Comparison of ENCODE assay signal across 8 mouse cellular contexts in the genomic region with DNA sequence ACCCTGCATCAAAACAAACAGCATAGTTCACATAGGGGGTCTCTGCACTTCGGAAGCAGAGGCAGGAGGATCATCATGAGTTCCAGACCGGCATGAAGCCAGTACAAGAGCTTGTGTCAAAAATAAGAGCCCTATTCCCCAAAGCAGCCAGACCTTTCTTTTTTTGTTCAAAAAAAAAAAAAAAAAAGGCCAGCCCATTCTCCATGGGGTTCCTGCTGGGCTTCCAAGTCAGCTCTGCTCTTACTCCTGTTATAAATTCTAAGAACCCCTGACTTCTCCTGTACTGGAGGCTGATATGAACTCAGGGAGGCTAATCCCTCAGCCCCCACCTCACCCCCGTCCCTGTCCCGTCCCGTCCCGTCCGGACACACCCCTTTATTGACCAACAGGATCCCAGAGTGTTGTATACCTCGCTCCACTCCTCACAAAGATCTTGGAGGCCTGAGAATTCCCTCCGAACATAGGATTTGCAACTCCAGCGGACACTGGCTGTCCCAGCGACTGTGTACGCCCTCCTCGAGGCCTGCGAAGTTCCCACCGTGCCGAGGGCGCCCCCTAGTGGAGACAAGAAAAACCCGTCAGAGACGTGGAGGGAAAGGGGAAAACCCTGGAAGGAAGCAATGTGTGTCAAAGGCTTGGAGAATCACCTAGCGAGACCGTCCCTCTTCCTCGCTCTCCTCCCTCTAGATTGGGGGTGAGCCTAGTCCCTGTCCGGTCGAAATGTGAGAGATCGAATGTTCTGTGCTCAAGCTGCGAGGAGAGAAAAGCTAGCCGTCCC. TPM values are rescaled to one million over a fixed set of nuclear protein-coding genes. Genes with fewer than 3 reads are reported as not detected.
DNase-seq lines count a peak whose midpoint lies in the region; ATAC-seq lines count a peak whose summit lies in the region.

No protein-coding gene starts in this region.

- H3K27me3 ChIP-seq in embryonic facial prominence, embryonic 12.5 days: no peaks in the 10 kb centered on the region
- H3K27me3 ChIP-seq in liver, embryonic 13.5 days: peaks cover 49% of the 10 kb centered on the region
- H3K27me3 ChIP-seq in stomach, embryonic 14.5 days (ENCODE audit: control insufficient read depth, insufficient read depth, low read length): no peaks in the 10 kb centered on the region

- peaks cover 49% of the 10 kb centered on the region for H3K4me1 ChIP-seq in embryonic facial prominence, embryonic 12.5 days
- H3K4me1 ChIP-seq in liver, embryonic 13.5 days (replicated peaks): peaks cover 15% of the 10 kb centered on the region
- peaks cover 26% of the 10 kb centered on the region for H3K4me1 ChIP-seq in stomach, embryonic 14.5 days (ENCODE audit: control insufficient read depth, insufficient read depth, low read length)

- DNase-seq in B cell, adult 2 months: peak; percentile 84 to 85
- peak; percentile 93 for DNase-seq in adrenal gland, postnatal 14 days
- DNase-seq in heart, adult 9 months (ENCODE audit: low spot score in 2 of 2): peak; percentile 63 to 74
- DNase-seq in kidney, adult 9 months: peak; percentile 67
- DNase-seq in liver, embryonic 13.5 days: peak; percentile 72
- peak; percentile 61 to 69 for DNase-seq in natural killer cell, adult 2 months (ENCODE audit: low spot score in 2 of 2)

- H3K9ac ChIP-seq in embryonic facial prominence, embryonic 12.5 days: peak overlapping the region; percentile 70; the same call in 1 of the 2 replicates
- H3K9ac ChIP-seq in liver, embryonic 13.5 days: no peak overlapping the region
- peak overlapping the region; percentile 28 for H3K9ac ChIP-seq in stomach, embryonic 14.5 days (replicated peaks; ENCODE audit: low read depth, low read length)

- H3K36me3 ChIP-seq in embryonic facial prominence, embryonic 12.5 days: no peaks in the 10 kb centered on the region
- no peaks in the 10 kb centered on the region for H3K36me3 ChIP-seq in liver, embryonic 13.5 days
- H3K36me3 ChIP-seq in stomach, embryonic 14.5 days (ENCODE audit: control insufficient read depth, insufficient read depth, low read length): no peaks in the 10 kb centered on the region

- peak overlapping the region; percentile 97 for H3K27ac ChIP-seq in embryonic facial prominence, embryonic 12.5 days
- no peak overlapping the region for H3K27ac ChIP-seq in liver, embryonic 13.5 days
- peak overlapping the region; percentile 96 for H3K27ac ChIP-seq in stomach, embryonic 14.5 days (ENCODE audit: low read length)

- H3K4me2 ChIP-seq in embryonic facial prominence, embryonic 12.5 days (replicated peaks): peak overlapping the region; percentile 54
- H3K4me2 ChIP-seq in liver, embryonic 13.5 days: peak overlapping the region; percentile 55
- peak overlapping the region; percentile 51 for H3K4me2 ChIP-seq in stomach, embryonic 14.5 days (replicated peaks; ENCODE audit: low read depth, low read length)

- WGBS in embryonic facial prominence, embryonic 12.5 days: 7% methylated on average over 25 of the region's 27 CpGs
- 7% methylated on average over 27 of the region's 27 CpGs for WGBS in liver, embryonic 13.5 days (ENCODE audit: insufficient replicate concordance)
- WGBS in stomach, embryonic 14.5 days: 10% methylated on average over 27 of the region's 27 CpGs

- H3K9me3 ChIP-seq in embryonic facial prominence, embryonic 12.5 days: no peaks in the 10 kb centered on the region
- no peaks in the 10 kb centered on the region for H3K9me3 ChIP-seq in liver, embryonic 13.5 days (replicated peaks)
- no peaks in the 10 kb centered on the region for H3K9me3 ChIP-seq in stomach, embryonic 14.5 days (ENCODE audit: control insufficient read depth, low read depth, low read length)

- peak overlapping the region; percentile 36 for H3K4me3 ChIP-seq in embryonic facial prominence, embryonic 12.5 days
- peak overlapping the region; percentile 20 for H3K4me3 ChIP-seq in liver, embryonic 13.5 days (replicated peaks)
- H3K4me3 ChIP-seq in stomach, embryonic 14.5 days (ENCODE audit: low read depth, low read length): peak overlapping the region; percentile 41

- ATAC-seq in embryonic facial prominence, embryonic 12.5 days (ENCODE audit: insufficient number of reproducible peaks, insufficient read depth, low FRiP score, low TSS enrichment): peak; percentile 17; the same call in 1 of the 2 replicates
- peak; percentile 47; the same call in 1 of the 2 replicates for ATAC-seq in liver, embryonic 13.5 days (ENCODE audit: low read depth)
- peak; percentile 47; the same call in 1 of the 2 replicates for ATAC-seq in stomach, embryonic 14.5 days (ENCODE audit: insufficient number of reproducible peaks, insufficient read depth, low FRiP score, low read depth)

RNA-seq across cellular contexts. Expression of a gene that starts 0.7 kb away (rescaled TPM):
- 0.44 and 0.60 TPM in 2 replicates for total RNA-seq in adrenal gland, postnatal 14 days (2021)
- 11.8 and 12.3 TPM in 2 replicates for polyA plus RNA-seq in embryonic facial prominence, embryonic 12.5 days (2016; fragmentation: Nextera tagmentation; extraction: Ambion mirVana)
- 0.68 and 0.94 TPM in 2 replicates for polyA plus RNA-seq in liver, embryonic 13.5 days (2015; fragmentation: Nextera tagmentation; extraction: Ambion mirVana)
- polyA plus RNA-seq in stomach, embryonic 14.5 days (2014; fragmentation: Nextera tagmentation; extraction: Ambion mirVana): 15.9 and 18.9 TPM in 2 replicates

RNA-seq across cellular contexts. Expression of a gene that starts 22.3 kb away (rescaled TPM):
- total RNA-seq in adrenal gland, postnatal 14 days (2021): 29.7 and 29.9 TPM in 2 replicates
- 68.7 and 69.1 TPM in 2 replicates for polyA plus RNA-seq in embryonic facial prominence, embryonic 12.5 days (2016; fragmentation: Nextera tagmentation; extraction: Ambion mirVana)
- polyA plus RNA-seq in liver, embryonic 13.5 days (2015; fragmentation: Nextera tagmentation; extraction: Ambion mirVana): 18.0 and 22.6 TPM in 2 replicates
- 55.4 and 64.7 TPM in 2 replicates for polyA plus RNA-seq in stomach, embryonic 14.5 days (2014; fragmentation: Nextera tagmentation; extraction: Ambion mirVana)

RNA-seq across cellular contexts. Expression of a gene that starts 25.7 kb away (rescaled TPM):
- 4.0 and 4.4 TPM in 2 replicates for total RNA-seq in adrenal gland, postnatal 14 days (2021)
- polyA plus RNA-seq in embryonic facial prominence, embryonic 12.5 days (2016; fragmentation: Nextera tagmentation; extraction: Ambion mirVana): 93.6 and 97.8 TPM in 2 replicates
- 0.99 and 1.1 TPM in 2 replicates for polyA plus RNA-seq in liver, embryonic 13.5 days (2015; fragmentation: Nextera tagmentation; extraction: Ambion mirVana)
- 30.5 and 30.6 TPM in 2 replicates for polyA plus RNA-seq in stomach, embryonic 14.5 days (2014; fragmentation: Nextera tagmentation; extraction: Ambion mirVana)

Comparison
In these comparisons a context has a peak if more than half of its experiments do, and no peak if none do; other contexts are left out.
1. RNA of a gene that starts 25.7 kb away (polyA plus RNA-seq): 93.6 to 97.8 TPM in embryonic facial prominence, embryonic 12.5 days and 30.5 to 30.6 TPM in stomach, embryonic 14.5 days; 0.99 to 1.1 TPM in liver, embryonic 13.5 days; every median in the first group is over 10 times any median in the second.
2. Peak in every context shown above with its lines, with median percentiles within 50 percentile points of each other: DNase-seq, ATAC-seq, H3K4me2 ChIP-seq and H3K4me3 ChIP-seq.